ENCODE assay signal across 9 mouse cellular contexts in genomic region chr5:122219655-122220629, GRCm38 (mm10). TPM values are rescaled to one million over a fixed set of nuclear protein-coding genes. Genes with fewer than 3 reads are reported as not detected.
DNase-seq lines count a peak whose midpoint lies in the region; ATAC-seq and TF ChIP-seq lines count a peak whose summit lies in the region.
"Had no signal": no experiment of that assay in that cellular context is flagged by ENCODE, and none has a peak within 500 bp of the region (broad histone marks: within the 10 kb centered on the region; RNA-seq: fewer than 3 reads in every experiment).

No protein-coding gene starts in this region.

- peak overlapping the region; percentile 18; the same call in 1 of the 2 replicates for H3K27ac ChIP-seq in hindbrain, embryonic 10.5 days
- no peak overlapping the region for H3K27ac ChIP-seq in hindbrain, postnatal 0 days
- peak overlapping the region; percentile 78 for H3K27ac ChIP-seq in liver, postnatal 0 days (ENCODE audit: low read depth)
- H3K27ac ChIP-seq: embryonic facial prominence, embryonic 15.5 days had no signal

- H3K4me1 ChIP-seq in hindbrain, embryonic 10.5 days (replicated peaks): peaks cover 28% of the 10 kb centered on the region
- H3K4me1 ChIP-seq in hindbrain, postnatal 0 days (ENCODE audit: insufficient read depth, low read length): no peaks in the 10 kb centered on the region
- H3K4me1 ChIP-seq in liver, postnatal 0 days (ENCODE audit: insufficient read depth): peaks cover 25% of the 10 kb centered on the region

- WGBS in hindbrain, embryonic 10.5 days: 73% methylated on average over 18 of the region's 18 CpGs
- 69% methylated on average over 18 of the region's 18 CpGs for WGBS in hindbrain, postnatal 0 days
- WGBS in liver, postnatal 0 days (ENCODE audit: insufficient replicate concordance): 34% methylated on average over 18 of the region's 18 CpGs

- no peaks in the 10 kb centered on the region for H3K9me3 ChIP-seq in hindbrain, embryonic 10.5 days
- no peaks in the 10 kb centered on the region for H3K9me3 ChIP-seq in hindbrain, postnatal 0 days (ENCODE audit: low read length)
- H3K9me3 ChIP-seq in liver, postnatal 0 days (ENCODE audit: low read length): no peaks in the 10 kb centered on the region
- H3K9me3 ChIP-seq: embryonic facial prominence, embryonic 15.5 days had no signal

- H3K4me2 ChIP-seq in hindbrain, postnatal 0 days (ENCODE audit: low read depth, low read length): no peak overlapping the region
- no peak overlapping the region for H3K4me2 ChIP-seq in liver, postnatal 0 days (ENCODE audit: low read depth, low read length)
- H3K4me2 ChIP-seq: embryonic facial prominence, embryonic 15.5 days had no signal

- no peak for DNase-seq in hindbrain, embryonic 10.5 days (ENCODE audit: low spot score)
- DNase-seq in hindbrain, postnatal 0 days (ENCODE audit: low spot score): no peak
- peak; percentile 87 for DNase-seq in induced T-regulatory cell, adult 2 months (ENCODE audit: low read depth)
- DNase-seq in liver, postnatal 0 days: peak; percentile 66
- DNase-seq in thymus, postnatal 0 days (ENCODE audit: low spot score): peak; percentile 88
- DNase-seq in left cerebral cortex, adult 8-10 months (ENCODE audit: low spot score in 2 of 2): no peak
- no peak for DNase-seq in adrenal gland, postnatal 10 days
- no peak for DNase-seq in embryo, embryonic 10.5 days (ENCODE audit: low spot score)

- H3K36me3 ChIP-seq in hindbrain, embryonic 10.5 days: peaks cover 15% of the 10 kb centered on the region; the same call in 1 of the 2 replicates
- H3K36me3 ChIP-seq in hindbrain, postnatal 0 days (ENCODE audit: insufficient read depth, low read length): no peaks in the 10 kb centered on the region
- H3K36me3 ChIP-seq in liver, postnatal 0 days (replicated peaks; ENCODE audit: insufficient read depth, low read length): no peaks in the 10 kb centered on the region
- H3K36me3 ChIP-seq: embryonic facial prominence, embryonic 15.5 days had no signal

- no peak overlapping the region for H3K4me3 ChIP-seq in hindbrain, embryonic 10.5 days
- H3K4me3 ChIP-seq in hindbrain, postnatal 0 days (ENCODE audit: low read length): no peak overlapping the region
- H3K4me3 ChIP-seq in liver, postnatal 0 days (ENCODE audit: low read depth, low read length): no peak overlapping the region
- H3K4me3 ChIP-seq: embryonic facial prominence, embryonic 15.5 days had no signal

- H3K9ac ChIP-seq in hindbrain, postnatal 0 days (replicated peaks; ENCODE audit: low read length): no peak overlapping the region
- H3K9ac ChIP-seq in liver, postnatal 0 days (replicated peaks): peak overlapping the region; percentile 21; the same call in 1 of the 2 replicates
- H3K9ac ChIP-seq: embryonic facial prominence, embryonic 15.5 days had no signal

- no peak for TF ChIP-seq CTCF in hindbrain, postnatal 0 days (IDR thresholded peaks at IDR 0.05; ENCODE audit: low read depth)
- TF ChIP-seq CTCF in liver, postnatal 0 days (IDR thresholded peaks at IDR 0.05; ENCODE audit: low read depth): no peak

- H3K27me3 ChIP-seq in hindbrain, embryonic 10.5 days (ENCODE audit: insufficient read depth, poor library complexity, severe bottlenecking): no peaks in the 10 kb centered on the region
- no peaks in the 10 kb centered on the region for H3K27me3 ChIP-seq in hindbrain, postnatal 0 days (ENCODE audit: insufficient read depth, low read length)
- no peaks in the 10 kb centered on the region for H3K27me3 ChIP-seq in liver, postnatal 0 days (ENCODE audit: insufficient read depth, low read length)
- H3K27me3 ChIP-seq: embryonic facial prominence, embryonic 15.5 days had no signal

- no peak for ATAC-seq in hindbrain, postnatal 0 days
- ATAC-seq in liver, postnatal 0 days: peak; percentile 76

- TF ChIP-seq EP300 in liver, postnatal 0 days (IDR thresholded peaks at IDR 0.05; ENCODE audit: low read depth): 0 out of 2 replicates have a peak, but pooled peaks have one; percentile 17

RNA-seq across cellular contexts. Expression of gene Hvcn1, which starts 13.3 kb away (rescaled TPM):
- 9.6 and 11.9 TPM in 2 replicates for polyA plus RNA-seq in hindbrain, embryonic 10.5 days (2016; fragmentation: Nextera tagmentation; extraction: Ambion mirVana)
- 1.7 and 2.2 TPM in 2 replicates for total RNA-seq in hindbrain, postnatal 0 days (2014; rRNA removed)
- 0.94 and 1.1 TPM in 2 replicates for polyA plus RNA-seq in hindbrain, postnatal 0 days (2015; fragmentation: Nextera tagmentation; extraction: Ambion mirVana)
- 7.0 and 7.3 TPM in 2 replicates for polyA plus RNA-seq in liver, postnatal 0 days (2015; fragmentation: Nextera tagmentation; extraction: Ambion mirVana)
- polyA plus RNA-seq in thymus, postnatal 0 days (2015; fragmentation: Nextera tagmentation; extraction: Ambion mirVana): 22.3 and 24.6 TPM in 2 replicates
- 10 to 100 TPM in 1 of 4 experiments, 1 to 10 TPM in 3; 4.2 to 11.2 (median 6.9) TPM for total RNA-seq in left cerebral cortex, adult 8-10 months (2022)
- total RNA-seq in adrenal gland, postnatal 10 days (2021): 1 to 10 TPM; 5.8 to 6.6 TPM

RNA-seq across cellular contexts. Expression of gene Tctn1, which starts 44.3 kb away (rescaled TPM):
- polyA plus RNA-seq in hindbrain, embryonic 10.5 days (2016; fragmentation: Nextera tagmentation; extraction: Ambion mirVana): 5.2 and 6.0 TPM in 2 replicates
- total RNA-seq in hindbrain, postnatal 0 days (2014; rRNA removed): 30.3 and 30.6 TPM in 2 replicates
- 6.5 TPM in 2 replicates for polyA plus RNA-seq in hindbrain, postnatal 0 days (2015; fragmentation: Nextera tagmentation; extraction: Ambion mirVana)
- polyA plus RNA-seq in liver, postnatal 0 days (2015; fragmentation: Nextera tagmentation; extraction: Ambion mirVana): 1.1 and 1.2 TPM in 2 replicates
- polyA plus RNA-seq in thymus, postnatal 0 days (2015; fragmentation: Nextera tagmentation; extraction: Ambion mirVana): 1.8 and 3.3 TPM in 2 replicates
- total RNA-seq in left cerebral cortex, adult 8-10 months (2022): 10 to 100 TPM; 15.0 to 16.6 (median 15.7) TPM
- total RNA-seq in adrenal gland, postnatal 10 days (2021): 10 to 100 TPM; 11.1 to 13.5 TPM

Comparison
In these comparisons a context has a peak if more than half of its experiments do, and no peak if none do; other contexts are left out.
1. DNase-seq: peak in induced T-regulatory cell, adult 2 months (single experiment), liver, postnatal 0 days (single experiment) and thymus, postnatal 0 days (single experiment); none in hindbrain, embryonic 10.5 days (single experiment), hindbrain, postnatal 0 days (single experiment), left cerebral cortex, adult 8-10 months (0 of 2), adrenal gland, postnatal 10 days (single experiment) and embryo, embryonic 10.5 days (single experiment).